Mouse (Mus musculus) megakaryocyte progenitor cell, adult 5-6 weeks (primary cell): ENCODE results near the gene Pip4k2a. TPM values are rescaled to one million over a fixed set of nuclear protein-coding genes. Genes with fewer than 3 reads are reported as not detected.

Experiments used
- ATAC-seq: replicated peaks from 2 replicates; pipeline ENCODE4 v1.8.0; 2016; ENCODE audit warnings: mild to moderate bottlenecking, moderate TSS enrichment, inconsistent platforms; ENCODE audit not compliant: poor library complexity
- total RNA-seq, 2 experiments: library from RNA; stranded (forward) in 1 of 2; stranded (reverse) in 1 of 2; fragments of 157-497, 149-512 nt in 1 of 2; fragments of 200-1000 nt in 1 of 2; gene quantifications; 2 replicates each; pipeline versions ENCODE4 v1.2.3 to v1.2.4; 2015 to 2017

Gene Pip4k2a
- total RNA-seq, 2 experiments from 2014 or later, result 23.5 to 47.3 TPM

GRCm38 (mm10) chr2:18801281-18801862, 196.6 kb downstream of the Pip4k2a start:
- ATAC-seq, result no peak

GRCm38 (mm10) chr2:18800646-18801251, 197.2 kb downstream of the Pip4k2a start:
- ATAC-seq, result no peak

- peak; percentile 47; the same call in 1 of the 2 replicates for ATAC-seq
These were observed 197.8 kb downstream of the Pip4k2a start for GRCm38 (mm10) chr2:18799966-18800645.

- no peak for ATAC-seq
These were observed 198.5 kb downstream of the Pip4k2a start for GRCm38 (mm10) chr2:18799265-18799965.

GRCm38 (mm10) chr2:18797776-18798175, 200.2 kb downstream of the Pip4k2a start:
- ATAC-seq, result no peak

GRCm38 (mm10) chr2:18794261-18794660, 203.7 kb downstream of the Pip4k2a start:
- no peak for ATAC-seq

Other genes starting within 250 kb of the Pip4k2a start
- 1.2 and 1.4 TPM in 2 replicates for gene 4930426L09Rik, start 217 bp upstream of the Pip4k2a start, total RNA-seq (2015)
- 0.17 TPM in 1 of 2 replicates, not detected in the other for gene 4930426L09Rik, start 217 bp upstream of the Pip4k2a start, total RNA-seq (2017)
- 0.27 and 0.30 TPM in 2 replicates for gene Armc3, start 201.2 kb upstream of the Pip4k2a start, total RNA-seq (2015)
- 0.29 and 0.37 TPM in 2 replicates for gene Armc3, start 201.2 kb upstream of the Pip4k2a start, total RNA-seq (2017)